Mouse (Mus musculus) midbrain, embryonic 13.5 days (tissue): Measurements from ENCODE around the gene Lama4. TPM values are rescaled to one million over a fixed set of nuclear protein-coding genes. Genes with fewer than 3 reads are reported as not detected.

ENCODE experiments used
- ATAC-seq: fragments of 200-750 bp; cut with Nextera tagmentation; 2 replicates; pipeline ENCODE4 v1.8.0; 2017; ENCODE audit warnings: mild to moderate bottlenecking, moderate TSS enrichment, moderate library complexity
- H3K27ac ChIP-seq: fragments of 300-500 bp; sonication (generic); 2 replicates; pipeline ENCODE4 v1.5.1; 2015; ENCODE audit warnings: inconsistent platforms, mild to moderate bottlenecking, moderate library complexity
- H3K27me3 ChIP-seq: fragments of 300-500 bp; sonication (generic); 2 replicates; pipeline ENCODE4 v1.6.1; 2015; ENCODE audit warnings: mild to moderate bottlenecking, inconsistent platforms
- H3K36me3 ChIP-seq: fragments of 300-500 bp; sonication (generic); 2 replicates; pipeline ENCODE4 v1.6.1; 2015; ENCODE audit warnings: mild to moderate bottlenecking, inconsistent platforms
- H3K4me1 ChIP-seq: fragments of 300-500 bp; sonication (generic); replicated peaks from 2 replicates; pipeline ENCODE4 v1.6.1; 2015; ENCODE audit warnings: inconsistent platforms
- H3K4me2 ChIP-seq: fragments of 300-500 bp; sonication (generic); replicated peaks from 2 replicates; pipeline ENCODE4 v1.6.1; 2015; ENCODE audit warnings: moderate library complexity, mild to moderate bottlenecking, inconsistent platforms
- H3K4me3 ChIP-seq: fragments of 300-500 bp; sonication (generic); replicated peaks from 2 replicates; pipeline ENCODE4 v1.5.1; 2015; ENCODE audit warnings: mild to moderate bottlenecking, inconsistent platforms
- H3K9ac ChIP-seq: fragments of 300-500 bp; sonication (generic); replicated peaks from 2 replicates; pipeline ENCODE4 v1.6.1; 2015; ENCODE audit warnings: mild to moderate bottlenecking, inconsistent platforms
- H3K9me3 ChIP-seq: fragments of 300-500 bp; sonication (generic); 2 replicates; pipeline ENCODE4 v1.6.1; 2016; ENCODE audit warnings: mild to moderate bottlenecking, inconsistent platforms
- WGBS: fragments of 180-500 bp; shearing (Covaris S2); methylation state at CpG from one replicate; pipeline ENCODE4 v1.1.7; 2015; 5-methylcytosine and 5-hydroxymethylcytosine counted together
- polyA plus RNA-seq: library from polyadenylated mRNA; unstranded; fragments of >200 nt; fragmentation: Nextera tagmentation; extraction: Ambion mirVana; gene quantifications from 2 replicates; pipeline ENCODE4 v1.2.1, GENCODE M21; 2015

Lama4 gene
- polyA plus RNA-seq, 1 experiment from 2014 or later, result 15.7 TPM

DNA sequence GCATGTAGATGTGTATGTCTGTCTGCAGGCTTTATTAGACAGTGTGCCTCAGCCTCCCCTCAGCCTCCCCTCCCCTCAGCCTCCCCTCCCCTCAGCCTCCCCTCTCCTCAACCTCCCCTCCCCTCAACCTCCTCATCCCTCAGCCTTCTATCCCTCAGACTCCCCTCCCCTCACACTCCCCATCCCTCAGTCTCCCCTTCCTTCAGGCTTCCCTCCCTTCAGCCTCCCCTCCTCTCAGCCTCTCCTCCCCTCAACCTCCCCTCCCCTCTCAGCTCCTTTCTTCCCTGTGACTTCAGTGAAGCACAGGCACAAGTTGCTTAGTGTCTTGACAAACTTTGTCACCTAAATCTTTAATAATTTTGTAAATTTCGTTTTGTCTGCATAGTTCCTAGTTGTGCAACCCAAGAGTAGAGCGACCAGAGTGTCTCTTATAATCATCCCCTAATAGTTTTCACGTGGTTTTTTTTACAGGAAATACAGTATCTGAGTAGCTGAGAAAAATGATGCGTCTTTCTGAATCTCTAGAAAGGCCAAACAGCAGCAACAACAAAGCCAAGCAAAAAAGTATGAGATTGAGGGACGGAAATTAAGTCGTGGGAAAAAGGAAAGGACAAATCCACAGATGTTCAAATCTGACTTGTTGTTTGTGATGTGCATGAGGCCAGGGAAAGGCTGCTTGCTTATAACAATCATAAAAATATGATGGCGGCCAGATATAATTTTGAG lies 7.1 kb downstream of the Lama4 start:
- H3K9ac ChIP-seq, result no peak overlapping the region
- WGBS, result 74% methylated on average over 7 of the region's 7 CpGs
- no peaks in the 10 kb centered on the region for H3K9me3 ChIP-seq
- no peak for ATAC-seq
- no peaks in the 10 kb centered on the region for H3K27me3 ChIP-seq
- H3K27ac ChIP-seq, result no peak overlapping the region
- no peaks in the 10 kb centered on the region for H3K4me1 ChIP-seq
- H3K36me3 ChIP-seq, result no peaks in the 10 kb centered on the region
- H3K4me2 ChIP-seq, result no peak overlapping the region
- no peak overlapping the region for H3K4me3 ChIP-seq

DNA sequence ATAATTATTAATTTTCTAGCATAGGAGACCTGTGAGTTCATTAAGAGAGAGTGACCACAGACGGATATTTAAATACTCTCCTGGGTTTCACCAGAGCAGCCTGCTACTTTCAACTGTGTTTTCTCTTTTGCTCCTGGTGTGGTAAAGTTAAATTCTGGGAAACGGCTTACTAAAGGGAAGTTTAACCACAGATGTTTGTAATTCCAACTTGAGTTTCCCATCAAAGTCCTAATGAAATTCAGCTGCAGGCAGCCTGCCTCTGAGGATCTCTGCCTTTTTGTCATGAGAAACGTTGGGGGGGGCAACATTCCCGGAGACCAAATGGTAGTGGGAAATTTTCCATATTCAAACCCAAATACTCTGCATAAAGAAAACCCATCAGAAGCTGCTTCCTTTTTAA lies 7.7 kb downstream of the Lama4 start:
- no peaks in the 10 kb centered on the region for H3K4me1 ChIP-seq
- no peak overlapping the region for H3K9ac ChIP-seq
- no peaks in the 10 kb centered on the region for H3K27me3 ChIP-seq
- H3K27ac ChIP-seq, result no peak overlapping the region
- WGBS, result 53% methylated on average over 4 of the region's 4 CpGs
- no peaks in the 10 kb centered on the region for H3K36me3 ChIP-seq
- H3K9me3 ChIP-seq, result no peaks in the 10 kb centered on the region
- H3K4me3 ChIP-seq, result no peak overlapping the region
- no peak for ATAC-seq
- no peak overlapping the region for H3K4me2 ChIP-seq

DNA sequence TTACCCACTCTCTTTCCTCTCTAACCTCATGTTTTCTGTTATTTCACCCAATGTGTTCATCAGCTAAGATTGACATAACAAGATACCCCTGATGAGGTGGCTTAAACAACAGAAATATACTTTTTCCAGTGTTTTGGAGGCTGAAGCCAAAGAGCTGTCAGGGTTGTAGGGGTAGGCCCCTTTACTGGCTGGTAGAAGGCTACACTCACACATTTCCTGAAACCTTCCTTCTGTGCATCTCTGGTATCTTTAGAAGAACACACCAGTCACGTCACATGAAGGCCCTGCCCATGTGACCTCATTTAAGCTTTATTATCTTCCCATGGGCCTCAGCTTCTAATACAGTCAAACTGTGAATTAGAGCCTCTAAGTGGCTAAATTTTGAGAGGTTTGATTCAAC lies 12.9 kb downstream of the Lama4 start:
- 74% methylated on average over 1 of the region's 1 CpGs for WGBS
- no peak overlapping the region for H3K9ac ChIP-seq

DNA sequence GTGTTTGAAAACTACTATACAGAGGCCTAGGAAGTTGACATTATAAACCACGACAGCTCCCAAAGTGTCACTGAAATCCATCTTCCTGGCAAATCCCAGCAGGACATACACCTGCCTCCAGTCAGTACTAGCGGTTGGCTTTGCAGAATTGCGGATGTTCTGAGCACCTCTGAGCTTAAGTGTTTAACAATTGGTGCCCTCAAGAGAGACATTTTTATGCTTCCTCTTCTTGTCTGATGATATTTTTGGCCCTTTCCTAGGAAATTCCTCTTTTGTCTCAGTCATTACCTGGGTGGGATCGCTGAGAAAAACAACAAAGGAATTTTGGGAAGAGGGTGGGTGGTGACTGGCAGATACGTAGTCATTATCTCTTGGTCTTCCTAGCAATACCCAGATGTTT lies 14.4 kb downstream of the Lama4 start:
- no peak for ATAC-seq
- WGBS, result 92% methylated on average over 5 of the region's 5 CpGs
- H3K4me1 ChIP-seq, result 0 out of 2 replicates have a peak, but pooled peaks cover 3% of the 10 kb centered on the region
- no peaks in the 10 kb centered on the region for H3K36me3 ChIP-seq
- no peak overlapping the region for H3K27ac ChIP-seq
- no peaks in the 10 kb centered on the region for H3K9me3 ChIP-seq
- H3K9ac ChIP-seq, result no peak overlapping the region
- no peak overlapping the region for H3K4me3 ChIP-seq
- no peaks in the 10 kb centered on the region for H3K27me3 ChIP-seq
- no peak overlapping the region for H3K4me2 ChIP-seq

More for the DNA sequence above, 12.9 kb downstream of the Lama4 start:
- no peak overlapping the region for H3K27ac ChIP-seq
- 0 out of 2 replicates have a peak, but pooled peaks cover 3% of the 10 kb centered on the region for H3K4me1 ChIP-seq
- no peak overlapping the region for H3K4me3 ChIP-seq
- ATAC-seq, result no peak
- no peaks in the 10 kb centered on the region for H3K9me3 ChIP-seq
- H3K4me2 ChIP-seq, result no peak overlapping the region
- no peaks in the 10 kb centered on the region for H3K27me3 ChIP-seq
- H3K36me3 ChIP-seq, result no peaks in the 10 kb centered on the region

DNA sequence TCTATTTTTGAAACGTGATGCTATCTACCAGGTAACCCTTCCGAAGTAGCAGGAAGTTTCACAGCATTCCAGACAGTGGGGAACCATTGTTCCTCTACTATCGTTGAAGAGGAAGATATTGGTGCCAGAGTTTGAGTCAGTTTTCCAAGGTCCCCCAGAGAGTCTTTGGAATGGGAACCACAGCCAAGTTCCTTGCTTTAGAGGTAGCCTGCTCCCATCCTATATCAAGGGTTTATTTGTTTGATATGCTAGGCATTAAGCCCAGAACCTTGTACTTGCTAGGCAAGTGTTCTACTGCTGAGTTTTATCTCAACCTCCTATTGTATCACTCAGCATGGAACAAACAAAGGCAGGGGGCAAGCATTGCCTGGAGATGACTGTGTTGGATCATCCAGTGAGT lies 15.7 kb downstream of the Lama4 start:
- Histone ChIP-seq H3K9ac (no peak overlapping the region), H3K27ac (no peak overlapping the region), H3K4me2 (no peak overlapping the region), H3K4me3 (no peak overlapping the region), H3K36me3 (no peaks in the 10 kb centered on the region), H3K27me3 (no peaks in the 10 kb centered on the region), H3K9me3 (no peaks in the 10 kb centered on the region), H3K4me1 (0 out of 2 replicates have a peak, but pooled peaks cover 3% of the 10 kb centered on the region)
- WGBS, result 75% methylated on average over 3 of the region's 3 CpGs
- ATAC-seq, result no peak

DNA sequence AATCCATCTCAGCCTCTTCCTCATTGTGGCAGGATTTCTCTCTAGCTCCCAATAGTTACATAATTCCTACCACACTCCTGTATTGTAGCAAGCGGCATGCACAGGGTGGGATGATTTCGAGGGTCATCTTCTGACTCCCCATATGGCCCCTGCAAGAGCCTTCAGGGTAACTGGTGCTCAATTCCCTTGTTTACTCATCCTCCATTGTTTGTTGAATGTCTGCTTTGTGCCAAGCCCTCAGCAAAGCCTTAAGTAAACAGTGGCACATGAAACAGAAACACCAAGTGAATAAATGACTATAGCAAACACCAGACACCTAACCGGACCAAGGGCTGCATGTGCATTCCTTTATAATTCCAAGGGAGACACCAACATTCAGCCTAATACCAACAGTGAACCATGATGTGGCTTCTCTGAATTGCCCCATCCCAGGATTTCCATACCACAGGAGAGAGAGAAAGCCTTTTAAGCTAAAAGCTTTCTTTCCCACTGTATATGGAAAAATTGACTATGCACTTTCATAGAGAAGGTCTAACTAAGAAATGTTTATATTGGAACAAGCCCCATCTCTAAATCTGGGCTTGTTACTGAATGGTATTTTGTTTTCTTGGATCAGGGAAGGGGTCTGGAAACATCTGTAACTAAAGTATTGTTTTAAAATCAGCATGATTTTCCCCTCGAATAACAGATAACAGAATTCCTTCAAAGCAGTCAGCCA lies 19.2 kb downstream of the Lama4 start:
- Histone ChIP-seq H3K9ac (no peak overlapping the region), H3K36me3 (no peaks in the 10 kb centered on the region), H3K9me3 (no peaks in the 10 kb centered on the region), H3K4me1 (0 out of 2 replicates have a peak, but pooled peaks cover 3% of the 10 kb centered on the region), H3K27me3 (no peaks in the 10 kb centered on the region), H3K27ac (no peak overlapping the region), H3K4me3 (no peak overlapping the region), H3K4me2 (no peak overlapping the region)
- ATAC-seq, result no peak
- WGBS, result 76% methylated on average over 4 of the region's 4 CpGs

DNA sequence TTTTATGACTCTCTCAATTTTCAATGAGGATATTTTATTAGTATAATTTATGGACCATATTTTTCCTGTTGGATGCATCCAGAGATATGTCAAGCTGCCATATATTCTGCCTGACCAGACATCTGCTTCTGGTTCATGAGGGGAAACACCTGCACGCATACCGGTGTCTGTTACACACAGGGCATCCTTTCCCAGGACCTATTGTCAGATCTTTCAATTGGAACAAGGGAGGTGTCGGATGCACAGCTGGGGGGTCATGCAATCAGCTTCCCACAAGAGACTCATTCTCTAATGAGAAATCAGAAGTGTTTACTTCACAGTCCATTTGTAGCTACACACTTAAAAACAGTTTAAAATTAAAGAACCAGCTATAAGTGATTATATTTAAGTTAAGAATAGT lies 20.7 kb downstream of the Lama4 start:
- 0 out of 2 replicates have a peak, but pooled peaks cover 3% of the 10 kb centered on the region for H3K4me1 ChIP-seq
- 75% methylated on average over 3 of the region's 3 CpGs for WGBS

DNA sequence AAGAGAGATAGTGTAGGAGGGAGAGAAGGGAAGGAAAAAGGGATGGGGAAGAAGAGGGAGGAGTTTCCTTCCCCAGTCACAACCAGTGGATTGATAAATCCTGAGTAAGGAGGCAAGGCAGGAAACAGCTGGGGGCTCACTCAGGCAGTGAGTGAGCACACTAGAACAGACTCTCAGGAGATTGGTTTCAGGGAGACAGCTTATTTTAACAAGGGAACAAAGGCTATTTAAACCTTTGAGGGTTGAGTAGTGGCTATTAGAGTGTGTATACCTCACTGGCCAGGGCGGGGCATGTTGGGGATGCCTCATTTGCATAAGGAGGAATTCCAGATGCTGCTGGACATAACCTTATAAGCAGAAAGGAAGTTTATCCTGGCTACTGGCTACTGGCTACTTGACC lies 27.5 kb downstream of the Lama4 start:
- WGBS, result 86% methylated on average over 1 of the region's 1 CpGs
- H3K9ac ChIP-seq, result no peak overlapping the region
- H3K4me2 ChIP-seq, result no peak overlapping the region
- no peaks in the 10 kb centered on the region for H3K27me3 ChIP-seq
- no peaks in the 10 kb centered on the region for H3K4me1 ChIP-seq
- H3K27ac ChIP-seq, result no peak overlapping the region
- no peak for ATAC-seq
- H3K36me3 ChIP-seq, result no peaks in the 10 kb centered on the region
- H3K9me3 ChIP-seq, result no peaks in the 10 kb centered on the region
- no peak overlapping the region for H3K4me3 ChIP-seq

More for the DNA sequence above, 20.7 kb downstream of the Lama4 start:
- Histone ChIP-seq H3K9ac (no peak overlapping the region), H3K36me3 (no peaks in the 10 kb centered on the region), H3K27me3 (no peaks in the 10 kb centered on the region), H3K27ac (no peak overlapping the region), H3K4me3 (no peak overlapping the region), H3K9me3 (no peaks in the 10 kb centered on the region), H3K4me2 (no peak overlapping the region)
- ATAC-seq, result no peak

DNA sequence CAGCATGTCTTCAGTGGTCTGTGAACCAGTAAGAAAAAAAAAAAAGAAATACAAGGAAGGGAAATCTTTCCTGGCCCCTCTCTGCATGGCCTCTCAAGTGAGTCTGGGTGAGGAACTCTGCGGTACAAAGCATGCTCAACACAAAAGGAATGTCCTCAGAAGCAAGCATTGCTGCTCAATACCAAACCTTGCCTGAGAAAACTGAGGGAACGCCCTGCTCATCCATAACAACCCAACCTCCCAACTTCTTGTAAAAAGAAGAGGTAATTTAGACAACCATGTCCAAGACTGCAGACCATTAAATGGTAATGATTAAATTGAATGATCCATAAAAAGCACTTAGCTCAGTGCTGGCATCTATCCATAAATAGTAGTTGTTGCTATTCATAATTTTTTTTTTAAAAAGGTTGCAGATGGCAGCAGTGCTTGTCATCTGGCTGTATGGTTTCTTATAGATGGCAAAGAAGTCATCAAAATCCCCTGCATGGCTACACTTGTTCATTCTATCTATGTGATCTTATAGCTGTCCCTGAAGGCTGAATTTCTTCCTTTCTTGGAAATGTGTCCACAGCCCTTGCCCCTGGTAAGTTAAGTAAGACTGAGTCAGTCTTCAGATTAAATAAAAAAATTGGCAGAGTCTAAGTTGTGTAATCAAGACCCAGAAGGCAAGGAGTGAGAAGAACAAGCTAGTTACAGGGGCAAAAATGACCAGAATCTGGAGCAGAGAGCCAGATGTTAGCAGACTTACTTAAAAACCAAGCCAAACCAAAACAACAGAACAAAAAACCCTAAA lies 28.5 kb downstream of the Lama4 start:
- Histone ChIP-seq H3K9me3 (no peaks in the 10 kb centered on the region), H3K27ac (no peak overlapping the region), H3K4me2 (no peak overlapping the region), H3K4me3 (no peak overlapping the region), H3K9ac (no peak overlapping the region), H3K27me3 (no peaks in the 10 kb centered on the region), H3K36me3 (no peaks in the 10 kb centered on the region), H3K4me1 (no peaks in the 10 kb centered on the region)
- 64% methylated on average over 2 of the region's 2 CpGs for WGBS
- no peak for ATAC-seq

DNA sequence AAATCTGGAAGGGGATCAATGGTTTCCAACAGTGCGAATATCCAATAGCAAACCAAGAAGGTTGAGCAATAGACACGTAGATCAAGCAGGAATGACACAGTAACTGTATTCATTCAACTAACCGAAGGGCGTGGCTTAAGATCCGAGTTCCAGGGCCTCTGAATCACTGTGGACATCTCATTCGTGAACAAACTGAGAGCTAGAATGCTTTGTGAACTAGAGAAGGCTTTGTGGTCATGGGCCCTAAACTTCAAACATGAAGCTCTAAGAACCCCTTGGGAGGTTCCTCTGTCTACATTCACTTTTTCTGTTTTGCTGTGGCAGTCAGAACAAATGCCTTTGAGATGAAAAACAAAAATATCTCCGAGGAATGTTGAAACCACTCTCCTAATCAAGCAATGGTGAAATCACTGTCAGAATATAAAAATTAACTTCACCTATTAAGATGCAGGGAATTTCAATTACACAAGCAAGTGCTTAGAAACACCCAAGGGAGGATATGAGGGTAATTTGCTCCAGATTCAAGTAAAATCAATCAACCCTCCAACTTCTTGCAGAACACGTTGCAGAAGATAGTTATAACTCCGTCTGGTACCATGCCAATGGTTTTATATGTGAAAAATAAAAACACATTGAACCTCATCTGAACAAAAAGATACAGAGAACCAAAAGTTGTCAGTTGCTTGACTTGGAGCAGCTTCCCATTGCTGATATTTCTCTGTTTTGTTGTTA lies 29.6 kb downstream of the Lama4 start:
- no peak for ATAC-seq
- no peaks in the 10 kb centered on the region for H3K27me3 ChIP-seq
- H3K9ac ChIP-seq, result no peak overlapping the region
- WGBS, result 89% methylated on average over 9 of the region's 9 CpGs
- no peak overlapping the region for H3K4me2 ChIP-seq
- H3K4me1 ChIP-seq, result no peaks in the 10 kb centered on the region
- H3K9me3 ChIP-seq, result no peaks in the 10 kb centered on the region
- H3K27ac ChIP-seq, result no peak overlapping the region
- H3K4me3 ChIP-seq, result no peak overlapping the region
- H3K36me3 ChIP-seq, result no peaks in the 10 kb centered on the region

DNA sequence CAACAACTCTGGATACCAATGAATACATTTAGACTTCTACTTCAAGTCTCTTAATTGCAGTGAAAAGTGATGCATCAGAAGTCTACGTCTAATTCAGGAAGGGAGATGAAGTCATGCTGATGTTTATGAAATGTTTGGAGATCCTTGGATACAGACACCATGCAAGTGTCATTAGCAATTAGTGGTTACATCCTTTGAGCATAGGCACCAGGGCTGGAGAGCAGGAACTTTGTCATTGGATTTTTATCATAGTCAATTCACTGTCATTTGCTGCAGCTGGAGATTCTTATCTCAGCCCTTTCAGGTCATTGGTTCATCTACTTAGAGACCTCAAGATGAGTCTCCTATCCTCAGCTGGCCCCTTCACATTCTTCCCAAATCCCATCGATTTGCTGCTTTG lies 30.6 kb downstream of the Lama4 start:
- no peaks in the 10 kb centered on the region for H3K9me3 ChIP-seq
- WGBS, result 83% methylated on average over 2 of the region's 2 CpGs
- ATAC-seq, result no peak

More for the DNA sequence above, 30.6 kb downstream of the Lama4 start:
- no peak overlapping the region for H3K9ac ChIP-seq
- no peaks in the 10 kb centered on the region for H3K4me1 ChIP-seq
- H3K4me3 ChIP-seq, result no peak overlapping the region
- no peak overlapping the region for H3K27ac ChIP-seq
- H3K4me2 ChIP-seq, result no peak overlapping the region
- no peaks in the 10 kb centered on the region for H3K36me3 ChIP-seq
- H3K27me3 ChIP-seq, result no peaks in the 10 kb centered on the region
